In the genomic region with DNA sequence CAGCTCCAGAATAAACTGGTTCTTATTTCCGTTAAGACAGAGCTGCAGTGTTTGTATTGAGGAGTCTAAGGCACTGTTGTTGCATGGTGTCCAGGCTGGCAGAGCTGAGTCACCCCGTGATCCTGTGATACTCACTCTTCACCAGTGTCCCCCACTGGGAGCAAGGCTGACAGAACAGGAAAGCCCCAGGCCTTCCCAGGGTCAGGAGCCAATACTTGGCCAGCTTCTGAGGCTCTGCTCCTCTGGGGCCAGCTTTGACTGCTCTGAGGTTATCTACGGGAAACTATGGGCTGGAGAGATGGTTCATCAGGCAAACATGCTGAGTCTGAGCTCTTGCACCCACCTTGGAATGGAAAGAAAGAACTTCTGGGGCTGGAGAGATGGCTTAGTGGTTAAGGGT, we compare ENCODE assay signal across 23 mouse cellular contexts. TPM values are rescaled to one million over a fixed set of nuclear protein-coding genes. Genes with fewer than 3 reads are reported as not detected.
DNase-seq lines count a peak whose midpoint lies in the region; ATAC-seq and TF ChIP-seq lines count a peak whose summit lies in the region.
"Had no signal": no experiment of that assay in that cellular context is flagged by ENCODE, and none has a peak within 500 bp of the region (broad histone marks: within the 10 kb centered on the region; RNA-seq: fewer than 3 reads in every experiment).

No protein-coding gene starts in this region.

- no peak for ATAC-seq in Patski
- ATAC-seq: activated CD4-positive, CD25-positive, alpha-beta regulatory T cell, adult 4 months; forebrain, embryonic 14.5 days; forebrain, postnatal 0 days; hindbrain, postnatal 0 days; inflammation-experienced regulatory T-cells, adult 6 months; intestine, embryonic 16.5 days had no signal

- TF ChIP-seq CTCF in Patski (IDR thresholded peaks at IDR 0.05): no peak

- H3K27me3 ChIP-seq in Patski: peaks cover 7% of the 10 kb centered on the region

- peak; percentile 9 for DNase-seq in adrenal gland, postnatal 10 days
- DNase-seq in adrenal gland, postnatal 4 days (ENCODE audit: low spot score in 2 of 2): no peak
- peak; percentile 60 for DNase-seq in Muller cell, postnatal 12 days (ENCODE audit: inconsistent ontology term)
- DNase-seq in Patski (ENCODE audit: low read depth, low spot score): peak; percentile 6
- peak; percentile 5 for DNase-seq in adrenal gland, postnatal 25 days
- no peak for DNase-seq in thymus, postnatal 4 days
- DNase-seq in cerebellum, postnatal 14 days: no peak
- no peak for DNase-seq in left cerebral cortex, adult 11 months (ENCODE audit: low spot score)
- DNase-seq: cerebellum, adult 11-12 months; cerebellum, adult 8-10 months; cerebellum, postnatal 10 days; forebrain, postnatal 0 days; gastrocnemius, adult 2 months; gastrocnemius, postnatal 14 days; heart, adult 18-20 months; heart, postnatal 14 days; heart, postnatal 4 days; kidney, adult 18-20 months had no signal

- CTCF ChIA-PET in Patski (lab: Charles Lee): no interaction called here

- in situ Hi-C loops in Patski (cut with MboI; ENCODE audit: low pct_unique_long_range_greater_than_20kb): loop anchor here (25.0 kb wide), 1 partner anchor 600 kb away; no protein-coding TSS in a partner anchor

- POLR2A ChIA-PET in Patski (lab: Charles Lee): interaction anchor here (0.5 kb wide), 1 partner anchor 345 kb away, joined by 3 read pairs; no protein-coding TSS in a partner anchor

RNA-seq across cellular contexts. Expression of gene Syt13, which starts 28.0 kb away (rescaled TPM):
- total RNA-seq in adrenal gland, postnatal 10 days (2021): 1 to 10 TPM in 1 of 2 experiments, under 1 TPM in 1; 0.97 to 1.1 TPM
- total RNA-seq in adrenal gland, postnatal 4 days (2021): 1 to 10 TPM; 1.1 to 3.9 TPM
- polyA plus RNA-seq in Patski (2021): 0.14 TPM
- total RNA-seq in adrenal gland, postnatal 25 days (2021): 0.57 and 0.76 TPM in 2 replicates
- polyA plus RNA-seq: activated CD4-positive, CD25-positive, alpha-beta regulatory T cell, adult 4 months; inflammation-experienced regulatory T-cells, adult 6 months had no signal

Comparison
In these comparisons a context has a peak if more than half of its experiments do, and no peak if none do; other contexts are left out.
1. DNase-seq: peak in adrenal gland, postnatal 10 days (single experiment), Muller cell, postnatal 12 days (single experiment), Patski (single experiment) and adrenal gland, postnatal 25 days (single experiment); none in adrenal gland, postnatal 4 days (0 of 2), thymus, postnatal 4 days (single experiment), cerebellum, postnatal 14 days (0 of 2) and left cerebral cortex, adult 11 months (single experiment).